Mouse (Mus musculus) gonadal fat pad, adult 2 months (tissue): Measurements from ENCODE around the gene Otub2. TPM values are rescaled to one million over a fixed set of nuclear protein-coding genes. Genes with fewer than 3 reads are reported as not detected.

Experiments
- DNase-seq: peaks from one replicate; pipeline ENCODE4 v3.0.0-alpha.2; 2012; ENCODE audit warnings: low read depth
- polyA plus RNA-seq: library from polyadenylated mRNA; depleted of rRNA; stranded (reverse); fragments of >200 nt; gene quantifications from 2 replicates; pipeline ENCODE4 v1.2.3, GENCODE M21; 2012; rRNA removed

Gene Otub2
- 3.8 and 4.5 TPM in 2 replicates for polyA plus RNA-seq

GRCm38 (mm10) chr12:103388505-103389347 is at the start of gene Otub2:
Otub2 (plus strand) TSS chr12:103388682.
- peak; percentile 69 for DNase-seq

GRCm38 (mm10) chr12:103341212-103341611 is 47.3 kb upstream of the Otub2 start:
- DNase-seq: no peak

DNA sequence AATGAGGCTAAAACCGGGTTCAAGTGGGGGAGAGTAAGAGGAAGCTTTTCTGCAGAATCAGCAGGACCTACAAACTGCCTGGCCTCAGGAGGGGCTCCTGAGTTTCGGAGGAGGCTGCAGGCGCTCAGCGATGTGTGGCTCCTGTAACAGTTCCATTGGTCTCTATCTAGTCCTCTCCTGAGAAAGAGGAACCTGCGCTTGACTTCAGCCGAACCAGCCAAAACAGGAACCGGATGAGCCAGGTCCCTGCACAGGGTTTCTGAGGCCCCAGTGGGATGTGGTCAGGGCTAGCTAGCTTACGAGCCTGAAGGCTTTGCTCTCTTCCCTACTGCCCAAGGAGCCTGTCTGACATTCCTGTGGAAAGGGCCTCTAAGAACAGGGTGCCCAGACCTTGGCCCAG is 45.0 kb upstream of the Otub2 start:
- DNase-seq: no peak

GRCm38 (mm10) chr12:103344934-103345333 is 43.5 kb upstream of the Otub2 start:
- DNase-seq: no peak

DNA sequence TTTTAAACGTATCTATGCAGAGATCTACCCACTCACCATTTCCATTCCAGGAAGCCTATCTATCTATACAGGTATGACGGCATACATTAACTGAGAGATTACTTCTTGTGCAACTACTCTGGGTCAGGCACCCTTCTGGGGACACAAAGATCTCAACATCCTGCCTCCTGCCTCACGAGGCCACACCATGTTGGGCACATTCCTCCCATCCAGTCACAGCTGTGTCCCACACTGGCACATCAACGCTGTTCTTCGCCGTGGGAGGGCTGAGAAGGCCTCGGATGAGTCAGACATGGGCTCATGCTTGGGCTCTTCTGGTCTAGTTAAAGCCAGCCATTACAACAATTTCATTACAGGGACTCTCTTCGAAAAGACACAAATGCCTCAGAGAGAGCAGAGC is 41.5 kb upstream of the Otub2 start:
- no peak for DNase-seq

DNA sequence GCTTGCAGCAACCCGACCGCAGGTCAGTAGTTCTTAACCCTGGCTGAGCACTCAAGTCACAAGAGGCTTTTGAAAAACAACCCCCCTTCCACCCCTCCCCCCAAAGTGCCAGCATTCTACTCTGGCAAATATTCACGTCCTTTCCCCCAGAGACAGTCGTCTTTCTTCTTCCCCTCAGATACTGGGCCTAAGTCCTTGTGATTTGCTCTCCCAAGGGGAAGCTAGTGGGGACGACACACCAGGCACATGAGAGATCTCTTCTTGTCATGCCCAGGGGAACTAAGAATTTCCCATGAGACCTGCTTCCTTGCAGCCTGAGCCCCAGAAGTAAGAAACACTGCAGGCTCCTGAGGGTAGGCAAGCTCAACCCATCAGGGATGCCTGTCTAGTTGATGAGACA is 41.1 kb upstream of the Otub2 start:
- no peak for DNase-seq

- no peak for DNase-seq
Observed at GRCm38 (mm10) chr12:103348506-103348905, 40.0 kb upstream of the Otub2 start.

DNA sequence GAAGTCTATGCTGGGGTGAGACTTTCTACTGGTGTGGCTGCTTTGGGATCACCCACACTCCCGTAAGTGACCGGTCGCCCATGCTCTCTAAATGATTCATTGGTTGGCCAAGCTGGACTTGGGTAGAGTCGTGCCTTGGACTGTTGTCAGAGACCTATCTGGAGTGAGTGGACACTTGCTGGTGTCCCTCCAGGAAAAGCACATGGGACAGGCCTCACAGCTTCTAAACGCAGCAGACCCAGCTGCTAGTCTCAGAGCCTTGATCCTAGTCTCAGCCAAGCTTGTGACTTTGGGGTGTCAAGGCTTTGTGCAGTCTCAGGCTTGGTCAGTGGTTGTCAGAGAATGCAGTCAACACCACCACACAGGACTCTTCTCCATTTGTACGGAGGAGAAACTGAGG is 35.7 kb upstream of the Otub2 start:
- no peak for DNase-seq

DNA sequence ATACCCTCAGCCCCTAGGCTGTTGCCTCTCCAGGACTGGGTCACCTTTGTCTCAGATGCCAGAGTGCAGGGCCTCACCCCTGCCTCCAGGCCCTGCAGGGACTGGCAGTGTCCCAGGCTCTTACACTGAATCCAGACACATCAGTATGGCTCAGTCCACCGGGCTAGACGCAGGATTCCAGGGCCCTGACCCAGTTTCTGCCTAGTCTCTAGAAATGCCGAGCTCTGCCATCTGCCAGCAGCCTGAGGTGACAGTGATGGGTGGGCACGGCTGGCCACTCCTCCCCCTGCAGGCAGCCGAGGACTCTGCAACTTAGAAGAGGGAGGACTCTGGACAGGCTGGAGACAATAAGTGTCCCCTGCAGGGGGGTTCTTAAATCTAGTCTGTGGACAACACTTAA is 34.9 kb upstream of the Otub2 start:
- DNase-seq: no peak

DNA sequence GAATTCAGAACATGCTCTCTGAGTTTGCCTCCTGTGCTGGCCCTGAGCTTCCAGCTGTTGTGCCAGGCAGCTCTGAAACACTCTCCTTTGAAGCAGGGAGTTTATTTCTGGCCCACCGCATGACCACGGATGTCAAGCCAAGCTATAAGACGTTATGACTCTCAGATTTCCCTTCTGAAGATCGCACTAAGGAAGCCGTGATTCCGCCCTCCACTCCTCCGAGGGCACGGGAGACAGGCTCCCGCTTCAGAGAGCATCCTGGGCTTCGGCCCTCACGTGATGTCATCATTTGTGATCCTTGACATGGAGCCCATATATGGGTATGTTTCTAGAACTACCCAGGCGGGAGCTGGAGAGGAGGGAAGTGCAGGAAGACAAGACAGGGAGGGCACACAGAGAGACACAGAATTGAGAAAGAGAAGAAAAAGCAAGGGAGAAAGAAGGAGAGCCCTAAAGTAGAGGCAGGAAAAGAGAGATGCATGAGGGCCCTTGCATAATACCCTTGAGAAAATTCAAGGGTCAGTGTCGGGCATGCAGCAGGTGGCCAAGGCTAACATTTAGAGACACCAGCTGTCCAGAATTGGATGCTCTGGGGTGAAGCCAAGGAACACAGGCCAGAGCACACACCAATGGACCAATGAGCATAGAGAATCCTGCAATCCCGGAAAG is 32.6 kb upstream of the Otub2 start, which contains the start of gene Asb2:
Gene Asb2, minus strand, starts transcription at position 256 of the 669 bp plus-strand sequence.
- DNase-seq: no peak

DNA sequence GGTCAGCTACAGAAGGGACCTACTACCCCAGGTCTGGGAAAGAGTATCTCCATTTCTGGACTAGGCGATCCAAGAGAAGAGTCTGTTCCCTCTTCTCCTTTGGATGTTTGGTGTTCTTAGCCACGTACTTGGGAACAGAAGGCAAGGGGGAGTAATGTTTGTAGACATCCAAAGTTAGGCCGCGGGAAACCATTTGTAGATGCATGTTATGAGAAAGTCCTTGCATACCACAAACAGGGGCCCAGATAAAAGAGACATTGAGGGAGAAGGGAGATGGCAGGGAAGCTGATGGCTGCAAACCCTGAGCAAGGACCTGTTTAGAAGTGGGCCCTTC is 32.1 kb upstream of the Otub2 start:
- DNase-seq: no peak

GRCm38 (mm10) chr12:103358216-103358615 is 30.3 kb upstream of the Otub2 start:
- DNase-seq: no peak

- DNase-seq: no peak
Observed at GRCm38 (mm10) chr12:103358951-103359801, 29.3 kb upstream of the Otub2 start.

GRCm38 (mm10) chr12:103360812-103361211 is 27.7 kb upstream of the Otub2 start:
- no peak for DNase-seq

- DNase-seq: no peak
Observed at GRCm38 (mm10) chr12:103361539-103362307, 26.8 kb upstream of the Otub2 start.

GRCm38 (mm10) chr12:103362336-103362735 is 26.1 kb upstream of the Otub2 start:
- no peak for DNase-seq

GRCm38 (mm10) chr12:103367171-103367570 is 21.3 kb upstream of the Otub2 start:
- DNase-seq: no peak

GRCm38 (mm10) chr12:103367620-103368325 is 20.7 kb upstream of the Otub2 start:
- no peak for DNase-seq

DNA sequence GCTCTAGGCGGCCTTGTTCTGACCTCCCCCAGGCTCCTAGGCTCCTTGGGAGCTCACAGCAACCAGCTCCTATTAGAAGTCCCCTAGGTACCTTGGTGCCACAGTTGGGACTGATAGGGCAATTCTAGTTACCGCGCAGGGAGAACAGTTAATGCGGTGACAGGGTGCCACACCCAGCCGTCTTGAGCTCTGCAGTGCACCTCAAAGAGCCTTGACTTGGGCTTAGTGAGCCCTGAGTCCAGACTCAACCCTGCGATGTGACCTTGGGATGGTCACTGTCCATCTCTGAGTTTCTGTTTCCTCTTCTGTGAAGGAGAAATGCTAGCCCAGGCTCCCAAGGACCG is 20.2 kb upstream of the Otub2 start:
- no peak for DNase-seq

DNA sequence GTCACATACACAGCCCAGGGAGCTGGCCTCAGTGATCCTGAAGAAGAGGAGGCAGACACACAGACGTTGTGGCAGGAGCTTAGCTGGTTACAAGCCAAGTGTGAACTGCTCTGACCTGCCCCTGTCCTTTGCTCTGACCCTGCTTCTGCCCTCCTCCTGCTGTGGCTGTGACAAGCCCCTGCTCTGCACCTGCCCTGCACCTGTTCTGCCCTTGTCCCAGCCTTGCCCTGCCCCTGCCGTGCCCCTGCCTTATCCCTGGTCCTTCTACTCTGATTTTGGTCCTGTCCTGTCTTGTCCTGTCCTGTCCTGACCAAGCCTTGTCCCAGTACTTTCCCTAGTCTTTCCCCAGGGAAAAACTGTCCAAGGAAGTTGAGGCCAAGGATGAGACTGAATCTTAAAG is 19.7 kb upstream of the Otub2 start:
- DNase-seq: no peak

DNA sequence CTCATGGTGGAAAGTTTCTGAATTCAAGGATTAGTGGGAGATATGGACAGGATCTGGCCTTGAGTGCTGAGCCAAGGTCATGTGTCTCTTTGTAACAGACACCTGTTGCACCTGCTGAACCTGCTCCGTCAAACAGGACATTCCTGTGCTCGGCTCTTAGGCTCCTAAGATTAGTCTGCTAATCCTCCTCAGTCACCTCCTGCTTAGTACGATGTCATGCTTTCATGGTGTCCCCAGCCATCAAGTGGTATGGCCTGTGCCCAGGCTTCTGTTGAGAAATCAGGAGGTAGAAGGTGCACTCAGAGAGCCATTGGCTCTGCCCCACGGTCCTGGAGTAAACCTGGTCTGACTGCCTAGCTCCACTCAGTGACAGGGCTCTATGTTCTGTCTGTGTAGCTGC is 17.6 kb upstream of the Otub2 start:
- peak; percentile 89 for DNase-seq
